Mouse (Mus musculus) heart, embryonic 10.5 days (tissue): ENCODE measurements at regions not wholly inside any gene's neighbourhood (a gene's known extent, or its start where the extent isn't known, plus 50 kb on each side); places are given as distances from the start of the nearest gene placed in this dataset.
"Not testable (repeated sequence)": the region's sequence is repeated elsewhere in the genome, so short reads cannot be mapped to it uniquely, and the experiment has no call there.

Experiments used
- DNase-seq: peaks from one replicate; pipeline ENCODE4 v3.0.0-alpha.2; 2017; ENCODE audit warnings: low spot score
- H3K27ac ChIP-seq: fragments of 300-500 bp; sonication (generic); 2 replicates; pipeline ENCODE4 v1.5.1; 2016; ENCODE audit warnings: mild to moderate bottlenecking
- H3K27me3 ChIP-seq: fragments of 300-500 bp; sonication (generic); 2 replicates; pipeline ENCODE4 v1.6.1; 2016; ENCODE audit warnings: mild to moderate bottlenecking; ENCODE audit not compliant: poor library complexity, insufficient read depth, severe bottlenecking
- H3K36me3 ChIP-seq: fragments of 300-500 bp; sonication (generic); 2 replicates; pipeline ENCODE4 v1.6.1; 2016; ENCODE audit warnings: mild to moderate bottlenecking, moderate library complexity
- H3K4me1 ChIP-seq: fragments of 300-500 bp; sonication (generic); 2 replicates; pipeline ENCODE4 v1.6.1; 2016; ENCODE audit warnings: mild to moderate bottlenecking
- H3K4me3 ChIP-seq: fragments of 300-500 bp; sonication (generic); 2 replicates; pipeline ENCODE4 v1.5.1; 2016; ENCODE audit warnings: mild to moderate bottlenecking, moderate library complexity
- H3K9me3 ChIP-seq: fragments of 300-500 bp; sonication (generic); 2 replicates; pipeline ENCODE4 v1.6.1; 2016; ENCODE audit warnings: mild to moderate bottlenecking, moderate library complexity
- WGBS: fragments of 180-500 bp; shearing (Covaris S2); methylation state at CpG from one replicate; pipeline ENCODE4 v1.1.7; 2016; 5-methylcytosine and 5-hydroxymethylcytosine counted together

- WGBS, result 58% methylated on average over 1 of the region's 1 CpGs
- no peak overlapping the region for H3K27ac ChIP-seq
These were observed 169.0 kb upstream of the L3mbtl3 start for GRCm38 (mm10) chr10:26544796-26545195.

GRCm38 (mm10) chr10:26556246-26556645, 180.5 kb upstream of the L3mbtl3 start:
- H3K9me3 ChIP-seq, result no peaks in the 10 kb centered on the region
- no peak for DNase-seq
- H3K36me3 ChIP-seq, result no peaks in the 10 kb centered on the region
- no peak overlapping the region for H3K4me3 ChIP-seq
- H3K4me1 ChIP-seq, result no peaks in the 10 kb centered on the region
- 87% methylated on average over 8 of the region's 8 CpGs for WGBS
- no peak overlapping the region for H3K27ac ChIP-seq
- no peaks in the 10 kb centered on the region for H3K27me3 ChIP-seq

More at GRCm38 (mm10) chr10:26544796-26545195, 169.0 kb upstream of the L3mbtl3 start:
- Histone ChIP-seq H3K36me3 (no peaks in the 10 kb centered on the region), H3K4me3 (no peak overlapping the region), H3K9me3 (no peaks in the 10 kb centered on the region), H3K27me3 (no peaks in the 10 kb centered on the region), H3K4me1 (no peaks in the 10 kb centered on the region)
- DNase-seq, result no peak

GRCm38 (mm10) chr10:26558118-26558517, 182.3 kb upstream of the L3mbtl3 start:
- Histone ChIP-seq H3K4me1 (peaks cover 5% of the 10 kb centered on the region; the same call in 1 of the 2 replicates), H3K27ac (no peak overlapping the region), H3K27me3 (no peaks in the 10 kb centered on the region), H3K4me3 (no peak overlapping the region), H3K36me3 (no peaks in the 10 kb centered on the region), H3K9me3 (no peaks in the 10 kb centered on the region)
- 48% methylated on average over 1 of the region's 1 CpGs for WGBS
- no peak for DNase-seq

- no peak overlapping the region for H3K4me3 ChIP-seq
- H3K36me3 ChIP-seq, result no peaks in the 10 kb centered on the region
- H3K27me3 ChIP-seq, result no peaks in the 10 kb centered on the region
- WGBS, result 70% methylated on average over 4 of the region's 4 CpGs
- no peak for DNase-seq
- H3K4me1 ChIP-seq, result peaks cover 7% of the 10 kb centered on the region; the same call in 1 of the 2 replicates
- H3K27ac ChIP-seq, result no peak overlapping the region
- H3K9me3 ChIP-seq, result no peaks in the 10 kb centered on the region
These were observed 183.6 kb upstream of the L3mbtl3 start for GRCm38 (mm10) chr10:26559323-26559722.

- no peak overlapping the region for H3K4me3 ChIP-seq
- H3K27me3 ChIP-seq, result no peaks in the 10 kb centered on the region
- H3K9me3 ChIP-seq, result no peaks in the 10 kb centered on the region
- H3K27ac ChIP-seq, result no peak overlapping the region
- peaks cover 7% of the 10 kb centered on the region; the same call in 1 of the 2 replicates for H3K4me1 ChIP-seq
- 85% methylated on average over 4 of the region's 4 CpGs for WGBS
- no peak for DNase-seq
- H3K36me3 ChIP-seq, result no peaks in the 10 kb centered on the region
These were observed 184.7 kb upstream of the L3mbtl3 start for GRCm38 (mm10) chr10:26560456-26560855.

GRCm38 (mm10) chr10:26564462-26564861, 188.7 kb upstream of the L3mbtl3 start:
- H3K9me3 ChIP-seq, result no peaks in the 10 kb centered on the region
- H3K4me3 ChIP-seq, result no peak overlapping the region
- no peaks in the 10 kb centered on the region for H3K36me3 ChIP-seq
- 77% methylated on average over 11 of the region's 11 CpGs for WGBS
- H3K27me3 ChIP-seq, result no peaks in the 10 kb centered on the region
- H3K27ac ChIP-seq, result no peak overlapping the region
- peaks cover 7% of the 10 kb centered on the region; the same call in 1 of the 2 replicates for H3K4me1 ChIP-seq
- DNase-seq, result no peak

- 75% methylated on average over 4 of the region's 4 CpGs for WGBS
- H3K36me3 ChIP-seq, result no peaks in the 10 kb centered on the region
- no peak for DNase-seq
These were observed 185.6 kb upstream of the Arhgap18 start for GRCm38 (mm10) chr10:26567613-26568012.

GRCm38 (mm10) chr10:26570468-26570867, 182.8 kb upstream of the Arhgap18 start:
- Histone ChIP-seq H3K9me3 (no peaks in the 10 kb centered on the region), H3K36me3 (no peaks in the 10 kb centered on the region), H3K4me1 (no peaks in the 10 kb centered on the region), H3K27ac (no peak overlapping the region), H3K27me3 (no peaks in the 10 kb centered on the region), H3K4me3 (no peak overlapping the region)
- WGBS, result 68% methylated on average over 5 of the region's 5 CpGs
- DNase-seq, result no peak

More at GRCm38 (mm10) chr10:26567613-26568012, 185.6 kb upstream of the Arhgap18 start:
- Histone ChIP-seq H3K27me3 (no peaks in the 10 kb centered on the region), H3K4me1 (peaks cover 7% of the 10 kb centered on the region; the same call in 1 of the 2 replicates), H3K27ac (no peak overlapping the region), H3K4me3 (no peak overlapping the region), H3K9me3 (no peaks in the 10 kb centered on the region)

GRCm38 (mm10) chr10:26571377-26571776, 181.8 kb upstream of the Arhgap18 start:
- DNase-seq, result no peak
- 67% methylated on average over 1 of the region's 1 CpGs for WGBS
- H3K36me3 ChIP-seq, result no peaks in the 10 kb centered on the region
- H3K27ac ChIP-seq, result no peak overlapping the region
- no peak overlapping the region for H3K4me3 ChIP-seq
- no peaks in the 10 kb centered on the region for H3K27me3 ChIP-seq
- no peaks in the 10 kb centered on the region for H3K4me1 ChIP-seq
- no peaks in the 10 kb centered on the region for H3K9me3 ChIP-seq

GRCm38 (mm10) chr10:26576153-26576552, 177.1 kb upstream of the Arhgap18 start:
- Histone ChIP-seq H3K9me3 (no peaks in the 10 kb centered on the region), H3K4me1 (no peaks in the 10 kb centered on the region), H3K27me3 (no peaks in the 10 kb centered on the region), H3K27ac (no peak overlapping the region), H3K4me3 (no peak overlapping the region), H3K36me3 (no peaks in the 10 kb centered on the region)
- 88% methylated on average over 3 of the region's 3 CpGs for WGBS
- no peak for DNase-seq

GRCm38 (mm10) chr10:26577087-26577486, 176.1 kb upstream of the Arhgap18 start:
- Histone ChIP-seq H3K27ac (no peak overlapping the region), H3K4me3 (no peak overlapping the region), H3K4me1 (no peaks in the 10 kb centered on the region), H3K36me3 (no peaks in the 10 kb centered on the region), H3K27me3 (no peaks in the 10 kb centered on the region), H3K9me3 (no peaks in the 10 kb centered on the region)
- no peak for DNase-seq
- 84% methylated on average over 2 of the region's 2 CpGs for WGBS

- Histone ChIP-seq H3K4me1 (no peaks in the 10 kb centered on the region), H3K27me3 (no peaks in the 10 kb centered on the region), H3K27ac (no peak overlapping the region), H3K4me3 (no peak overlapping the region), H3K36me3 (no peaks in the 10 kb centered on the region), H3K9me3 (0 out of 2 replicates have a peak, but pooled peaks cover 4% of the 10 kb centered on the region)
- WGBS, result 68% methylated on average over 2 of the region's 2 CpGs
- no peak for DNase-seq
These were observed 168.1 kb upstream of the Arhgap18 start for GRCm38 (mm10) chr10:26585106-26585505.

DNA sequence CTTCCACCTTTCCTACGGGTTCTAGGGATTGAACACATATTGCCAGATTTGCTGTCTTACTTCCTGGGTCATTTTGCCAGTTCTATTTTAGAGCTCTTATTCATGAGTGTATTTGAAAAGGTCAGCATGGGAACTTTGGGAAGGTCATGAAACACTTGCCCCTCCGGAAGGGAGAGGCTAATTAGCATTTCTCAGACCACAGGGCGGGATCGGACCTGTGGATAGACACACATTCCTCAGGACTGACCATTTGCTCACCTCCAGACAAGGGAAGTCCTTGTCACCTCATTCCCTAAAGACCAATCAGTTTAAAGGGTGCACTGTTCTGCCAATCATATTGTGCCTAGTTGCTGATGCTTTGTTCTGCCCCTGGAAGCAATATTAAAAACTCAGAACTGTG, 146.1 kb upstream of the Arhgap18 start:
- H3K4me3 ChIP-seq, H3K9me3 ChIP-seq, H3K27ac ChIP-seq, DNase-seq, H3K4me1 ChIP-seq, H3K36me3 ChIP-seq, H3K27me3 ChIP-seq: not testable (repeated sequence)
- WGBS, result 86% methylated on average over 4 of the region's 4 CpGs

DNA sequence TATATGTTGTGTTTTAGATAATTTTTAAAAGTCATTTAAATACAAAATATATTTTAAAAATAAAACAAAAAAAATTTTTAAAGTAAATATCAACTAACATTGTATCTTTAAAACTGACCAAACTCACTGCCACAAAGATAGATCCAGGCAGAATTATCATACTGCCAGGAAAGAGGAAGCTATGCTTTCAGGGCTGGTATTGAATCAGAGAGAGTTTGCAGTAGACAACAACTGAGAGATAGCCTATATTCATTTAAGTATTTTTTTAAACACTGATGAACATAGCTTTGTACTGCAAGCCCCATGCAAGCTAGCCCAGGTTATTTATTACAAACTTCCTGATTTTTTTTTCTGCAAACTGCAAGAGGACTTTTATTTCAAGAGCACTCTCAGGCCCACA, 142.0 kb upstream of the Arhgap18 start:
- Histone ChIP-seq H3K27me3 (no peaks in the 10 kb centered on the region), H3K27ac (no peak overlapping the region), H3K9me3 (no peaks in the 10 kb centered on the region), H3K4me1 (no peaks in the 10 kb centered on the region), H3K36me3 (no peaks in the 10 kb centered on the region), H3K4me3 (no peak overlapping the region)
- DNase-seq, result no peak
